Mouse (Mus musculus): ENCODE measurements around the gene Kdm2b. TPM values are rescaled to one million over a fixed set of nuclear protein-coding genes. Genes with fewer than 3 reads are reported as not detected.

Gene Kdm2b
- polyA plus RNA-seq, 1 experiment, result 2.1 TPM

DNA sequence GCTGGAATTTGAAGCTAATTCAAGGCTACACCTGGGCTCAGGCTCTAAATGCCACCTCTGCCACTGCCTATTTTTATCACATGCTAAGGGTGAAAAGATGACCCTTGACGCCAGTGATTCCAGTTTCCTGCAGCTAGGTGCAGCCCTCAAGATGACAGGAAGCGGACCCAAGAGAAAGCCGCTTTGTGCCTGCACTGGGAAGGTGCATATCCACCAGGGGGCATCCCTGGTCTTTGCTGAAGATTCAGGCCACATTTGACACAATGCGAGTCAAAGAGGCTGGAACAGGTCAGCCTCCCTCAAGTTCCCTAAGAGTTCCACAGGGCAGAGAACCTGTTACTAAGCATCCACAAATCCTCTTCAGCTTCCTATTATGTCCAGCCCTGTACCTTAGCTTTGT, 21.3 kb downstream of the Kdm2b start:
- no peaks in the 10 kb centered on the region for H3K27me3 ChIP-seq (ENCODE audit: control insufficient read depth)
- H3K36me3 ChIP-seq (ENCODE audit: control insufficient read depth), result no peaks in the 10 kb centered on the region
- peaks cover 25% of the 10 kb centered on the region for H3K4me1 ChIP-seq (ENCODE audit: control insufficient read depth)
- no peak overlapping the region for H3K4me3 ChIP-seq (replicated peaks)
- TF ChIP-seq TAL1 (IDR thresholded peaks at IDR 0.05; ENCODE audit: low read length), result no peak
- no peak for TF ChIP-seq GATA1 (IDR thresholded peaks at IDR 0.05; ENCODE audit: low read length)
- H3K9me3 ChIP-seq (ENCODE audit: control insufficient read depth, low read length), result no peaks in the 10 kb centered on the region

DNA sequence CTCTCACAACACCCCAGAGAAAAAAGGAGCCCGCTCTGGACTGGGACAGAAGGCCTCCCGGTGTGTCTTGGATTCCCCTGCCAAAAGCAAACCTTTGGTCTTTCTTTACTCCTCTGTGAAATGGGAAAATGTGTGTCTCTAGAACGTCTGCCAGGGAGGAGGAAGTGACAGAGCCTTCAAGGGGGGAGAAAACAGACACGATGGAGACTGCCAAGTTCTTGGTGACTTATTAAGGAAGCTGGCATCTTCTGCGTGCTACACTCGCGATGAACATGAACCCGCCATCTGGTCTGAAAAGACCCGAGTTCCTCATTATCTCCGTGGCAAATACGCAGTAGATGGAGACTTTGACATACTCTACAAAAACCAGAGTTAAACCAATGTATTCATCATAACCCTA, 24.2 kb downstream of the Kdm2b start:
- TF ChIP-seq GATA1 (IDR thresholded peaks at IDR 0.05; ENCODE audit: low read length), result no peak
- TF ChIP-seq TAL1 (IDR thresholded peaks at IDR 0.05; ENCODE audit: low read length), result no peak
- Histone ChIP-seq H3K36me3 (ENCODE audit: control insufficient read depth) (no peaks in the 10 kb centered on the region), H3K4me1 (ENCODE audit: control insufficient read depth) (peaks cover 7% of the 10 kb centered on the region), H3K9me3 (ENCODE audit: control insufficient read depth, low read length) (no peaks in the 10 kb centered on the region), H3K27me3 (ENCODE audit: control insufficient read depth) (no peaks in the 10 kb centered on the region), H3K4me3 (replicated peaks) (no peak overlapping the region)

DNA sequence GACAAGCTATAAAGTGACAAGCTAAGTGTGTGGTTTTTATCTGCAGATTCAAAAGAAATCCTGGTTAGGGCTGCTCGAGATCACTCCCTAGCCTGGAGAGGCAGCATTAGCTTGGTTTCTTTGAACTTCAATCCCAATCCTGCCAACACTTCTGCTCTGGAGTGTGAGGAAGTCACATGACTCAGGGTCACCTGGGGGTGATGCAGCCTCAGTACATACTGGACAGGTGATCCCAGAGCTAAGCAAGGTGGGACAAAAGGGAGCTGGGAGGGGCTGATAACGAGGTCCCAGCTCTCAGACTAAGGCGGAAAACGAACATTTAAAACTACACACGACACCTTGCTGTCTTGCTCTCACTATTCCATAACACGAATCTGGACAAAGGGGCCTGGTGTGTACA, 24.8 kb downstream of the Kdm2b start:
- peaks cover 5% of the 10 kb centered on the region for H3K4me1 ChIP-seq (ENCODE audit: control insufficient read depth)
- TF ChIP-seq TAL1 (IDR thresholded peaks at IDR 0.05; ENCODE audit: low read length) (no peak), GATA1 (IDR thresholded peaks at IDR 0.05; ENCODE audit: low read length) (no peak)
- H3K36me3 ChIP-seq (ENCODE audit: control insufficient read depth), result no peaks in the 10 kb centered on the region

DNA sequence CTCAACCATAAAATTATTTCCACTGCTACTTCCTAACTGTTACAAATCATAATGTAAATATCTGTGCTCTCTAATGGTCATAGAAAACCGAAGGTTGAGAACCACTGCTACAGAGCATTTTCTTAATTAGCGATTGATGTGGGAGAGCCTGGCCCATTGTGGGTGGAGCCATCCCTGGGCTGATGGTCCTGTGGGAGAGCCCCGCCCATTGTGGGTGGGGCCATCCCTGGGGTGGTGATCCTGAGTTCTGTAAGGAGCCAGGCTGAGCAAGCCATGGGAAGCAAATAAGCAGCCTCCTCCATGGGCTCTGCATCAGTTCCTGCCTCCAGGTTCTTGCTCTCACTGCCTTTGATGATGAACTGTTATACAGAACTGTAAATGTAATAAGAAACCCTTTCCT, 27.7 kb downstream of the Kdm2b start:
- Histone ChIP-seq H3K9me3 (ENCODE audit: control insufficient read depth, low read length) (no peaks in the 10 kb centered on the region), H3K27me3 (ENCODE audit: control insufficient read depth) (no peaks in the 10 kb centered on the region), H3K4me1 (ENCODE audit: control insufficient read depth) (peaks cover 2% of the 10 kb centered on the region), H3K36me3 (ENCODE audit: control insufficient read depth) (no peaks in the 10 kb centered on the region), H3K4me3 (replicated peaks) (no peak overlapping the region)
- TF ChIP-seq GATA1 (IDR thresholded peaks at IDR 0.05; ENCODE audit: low read length), result no peak

More for the DNA sequence above, 24.8 kb downstream of the Kdm2b start:
- Histone ChIP-seq H3K9me3 (ENCODE audit: control insufficient read depth, low read length) (no peaks in the 10 kb centered on the region), H3K27me3 (ENCODE audit: control insufficient read depth) (no peaks in the 10 kb centered on the region), H3K4me3 (replicated peaks) (no peak overlapping the region)

DNA sequence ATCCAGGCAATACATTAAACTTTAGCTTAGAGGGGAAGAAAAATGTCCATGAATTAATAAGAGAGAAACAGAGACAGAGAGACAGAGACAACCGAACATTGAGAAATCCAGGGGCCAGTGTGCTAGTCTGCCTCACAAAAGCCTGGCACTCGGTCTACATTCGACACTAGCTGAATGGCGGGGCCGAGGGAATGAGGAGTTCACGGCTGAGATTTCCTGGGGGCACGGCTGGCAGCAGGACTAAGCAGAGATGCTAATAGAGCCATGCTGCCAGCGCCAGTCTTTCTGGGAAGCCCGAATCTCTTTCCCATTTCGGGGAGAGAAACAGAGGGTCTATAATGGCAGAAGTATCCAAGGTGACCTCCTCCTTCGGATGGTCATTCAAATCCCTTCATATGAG, 30.2 kb downstream of the Kdm2b start:
- Histone ChIP-seq H3K9me3 (ENCODE audit: control insufficient read depth, low read length) (no peaks in the 10 kb centered on the region), H3K27me3 (ENCODE audit: control insufficient read depth) (peaks cover 6% of the 10 kb centered on the region), H3K36me3 (ENCODE audit: control insufficient read depth) (no peaks in the 10 kb centered on the region), H3K4me1 (ENCODE audit: control insufficient read depth) (peaks cover 2% of the 10 kb centered on the region), H3K4me3 (replicated peaks) (no peak overlapping the region)
- TF ChIP-seq GATA1 (IDR thresholded peaks at IDR 0.05; ENCODE audit: low read length) (no peak), TAL1 (IDR thresholded peaks at IDR 0.05; ENCODE audit: low read length) (no peak)

DNA sequence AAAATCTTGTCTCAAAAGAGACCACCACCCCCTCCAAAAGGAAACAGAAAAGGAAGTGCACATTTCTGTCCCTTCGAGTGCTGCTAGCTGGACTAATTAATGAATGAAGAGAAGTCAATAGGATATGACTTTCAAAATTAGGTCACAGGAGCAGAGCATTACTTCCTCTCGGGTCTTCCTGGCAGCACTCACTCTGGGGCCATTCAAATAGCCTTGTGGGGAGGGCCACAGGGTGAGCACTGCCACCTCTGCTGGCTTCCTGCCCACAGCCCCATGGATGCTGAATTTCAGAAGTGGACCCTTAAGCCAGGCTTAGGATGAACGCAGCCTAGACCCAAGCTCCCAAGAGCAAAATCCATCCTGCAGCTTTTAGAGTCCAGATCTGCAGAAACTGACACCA, 33.6 kb downstream of the Kdm2b start:
- no peaks in the 10 kb centered on the region; the same call in 1 of the 2 replicates for H3K9me3 ChIP-seq (ENCODE audit: control insufficient read depth, low read length)
- TF ChIP-seq GATA1 (IDR thresholded peaks at IDR 0.05; ENCODE audit: low read length), result no peak
- TF ChIP-seq TAL1 (IDR thresholded peaks at IDR 0.05; ENCODE audit: low read length), result no peak
- H3K36me3 ChIP-seq (ENCODE audit: control insufficient read depth), result no peaks in the 10 kb centered on the region
- H3K27me3 ChIP-seq (ENCODE audit: control insufficient read depth), result peaks cover 39% of the 10 kb centered on the region
- H3K4me1 ChIP-seq (ENCODE audit: control insufficient read depth), result peaks cover 10% of the 10 kb centered on the region
- no peak overlapping the region for H3K4me3 ChIP-seq (replicated peaks)

DNA sequence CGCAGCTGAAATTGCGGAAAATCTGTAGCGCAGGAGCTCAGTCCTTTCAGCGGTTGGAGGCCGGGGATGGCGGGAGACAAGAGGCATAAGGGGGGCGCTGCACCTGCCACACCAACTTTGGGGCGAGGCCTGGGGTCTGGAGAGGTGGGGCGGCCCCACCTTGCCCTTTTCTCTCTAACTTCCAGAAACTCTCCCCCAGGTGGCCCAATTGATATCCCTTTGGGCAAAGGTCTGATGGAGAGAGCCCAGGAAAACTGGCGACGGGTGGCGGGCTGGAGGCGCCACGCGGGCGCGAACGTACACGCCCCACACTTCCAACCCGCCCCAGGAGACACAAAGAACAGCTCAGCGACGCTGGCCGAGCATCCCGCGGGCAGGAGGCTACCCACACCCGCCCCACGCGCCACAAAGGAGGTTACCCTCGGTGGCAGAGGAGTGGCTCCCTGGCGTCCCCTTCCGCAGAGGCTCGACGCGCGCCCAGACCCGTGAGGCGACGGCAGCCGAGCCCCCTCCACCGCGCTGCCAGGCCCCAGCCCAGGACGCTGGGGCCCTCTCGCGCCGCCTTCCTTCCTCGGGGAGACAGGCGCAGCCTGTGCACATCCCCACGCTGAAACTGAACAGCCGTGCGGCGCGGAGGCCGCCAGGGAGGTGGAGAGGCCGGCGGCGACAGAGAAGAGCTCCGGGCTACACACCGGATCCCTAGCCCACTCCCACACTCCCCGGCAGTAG, 37.5 kb downstream of the Kdm2b start:
- Histone ChIP-seq H3K27me3 (ENCODE audit: control insufficient read depth) (peaks cover 55% of the 10 kb centered on the region), H3K4me3 (replicated peaks) (peak overlapping the region; percentile 18), H3K9me3 (ENCODE audit: control insufficient read depth, low read length) (no peaks in the 10 kb centered on the region; the same call in 1 of the 2 replicates), H3K4me1 (ENCODE audit: control insufficient read depth) (peaks cover 10% of the 10 kb centered on the region), H3K36me3 (ENCODE audit: control insufficient read depth) (no peaks in the 10 kb centered on the region)
- TF ChIP-seq TAL1 (IDR thresholded peaks at IDR 0.05; ENCODE audit: low read length), result no peak
- no peak for TF ChIP-seq GATA1 (IDR thresholded peaks at IDR 0.05; ENCODE audit: low read length)

DNA sequence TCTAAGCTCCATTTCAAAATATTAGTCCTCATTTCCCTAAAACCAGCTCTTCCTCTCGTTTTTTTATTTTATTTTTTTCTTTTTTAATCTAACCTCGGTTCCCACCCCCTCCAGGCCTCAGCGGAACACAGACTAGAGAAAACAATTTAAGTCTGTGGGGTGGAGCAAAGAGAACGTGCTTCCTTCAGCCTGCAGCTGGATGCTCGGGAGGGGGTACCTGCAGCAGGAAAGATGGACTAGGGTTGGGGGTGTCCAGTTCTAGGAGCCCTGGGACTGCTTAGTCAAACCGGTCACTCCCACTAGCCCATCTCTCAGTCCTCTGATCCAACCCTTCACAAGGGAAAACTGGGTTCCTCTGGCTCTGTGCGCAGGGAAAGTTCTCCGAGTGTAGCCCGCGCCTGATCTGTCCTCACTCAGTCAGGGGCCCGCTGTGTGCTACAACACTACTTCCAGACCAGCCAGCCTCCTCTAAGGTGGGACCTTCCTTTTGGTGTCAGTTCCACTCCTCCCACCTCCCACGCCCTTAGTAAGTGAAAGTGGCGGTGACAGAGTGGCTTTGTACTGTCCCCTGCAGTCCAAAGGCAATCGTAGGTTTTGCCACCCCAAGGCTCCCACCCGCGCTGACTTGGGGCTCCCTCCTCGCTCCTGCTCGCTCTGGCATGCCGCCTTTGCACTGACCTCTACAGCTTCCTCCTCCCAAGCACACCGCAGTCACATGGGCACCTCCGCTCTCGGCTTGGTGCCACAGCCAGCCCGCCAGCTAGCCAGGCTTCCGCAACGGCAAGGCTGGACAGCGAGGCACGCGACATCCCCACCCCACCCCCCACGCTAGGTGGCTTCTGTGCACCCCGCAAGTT, 38.3 kb downstream of the Kdm2b start:
- H3K4me3 ChIP-seq (replicated peaks), result peak overlapping the region; percentile 20
- TF ChIP-seq TAL1 (IDR thresholded peaks at IDR 0.05; ENCODE audit: low read length) (no peak), GATA1 (IDR thresholded peaks at IDR 0.05; ENCODE audit: low read length) (no peak)
- no peaks in the 10 kb centered on the region; the same call in 1 of the 2 replicates for H3K9me3 ChIP-seq (ENCODE audit: control insufficient read depth, low read length)
- peaks cover 55% of the 10 kb centered on the region for H3K27me3 ChIP-seq (ENCODE audit: control insufficient read depth)
- H3K36me3 ChIP-seq (ENCODE audit: control insufficient read depth), result no peaks in the 10 kb centered on the region
- peaks cover 10% of the 10 kb centered on the region for H3K4me1 ChIP-seq (ENCODE audit: control insufficient read depth)

DNA sequence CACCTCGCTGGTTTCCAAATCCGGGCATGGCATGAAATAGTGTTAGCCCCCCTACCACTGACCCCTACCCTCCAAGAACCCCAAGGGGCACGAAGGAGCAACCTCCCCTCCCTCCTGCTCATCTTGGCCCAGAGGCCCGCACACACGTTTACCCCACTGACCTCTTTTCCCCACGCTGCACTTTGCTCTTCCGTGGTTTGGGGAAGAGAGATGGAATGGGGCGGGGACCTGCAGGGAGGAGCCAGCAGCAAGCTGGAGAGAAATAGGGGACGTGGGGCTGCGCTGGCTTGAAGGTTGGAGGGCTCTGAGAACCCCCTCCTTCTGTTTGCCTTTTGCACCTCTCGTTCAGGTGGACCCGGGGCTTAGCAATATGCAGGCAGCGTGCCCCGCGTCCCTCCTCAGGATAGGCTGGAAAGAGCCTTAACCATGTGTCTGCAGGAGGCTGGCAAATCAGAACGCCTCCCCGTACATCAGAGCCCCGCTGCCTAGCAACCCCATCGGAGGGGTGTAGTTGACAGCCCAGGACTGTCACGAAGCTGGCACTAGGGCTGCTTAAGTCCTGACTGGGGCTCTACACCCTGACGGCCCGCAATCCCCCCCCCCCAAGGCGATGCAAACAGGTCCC, 39.2 kb downstream of the Kdm2b start:
- TF ChIP-seq GATA1 (IDR thresholded peaks at IDR 0.05; ENCODE audit: low read length) (no peak), TAL1 (IDR thresholded peaks at IDR 0.05; ENCODE audit: low read length) (no peak)
- Histone ChIP-seq H3K4me1 (ENCODE audit: control insufficient read depth) (peaks cover 10% of the 10 kb centered on the region), H3K4me3 (replicated peaks) (no peak overlapping the region), H3K27me3 (ENCODE audit: control insufficient read depth) (peaks cover 55% of the 10 kb centered on the region), H3K9me3 (ENCODE audit: control insufficient read depth, low read length) (no peaks in the 10 kb centered on the region; the same call in 1 of the 2 replicates), H3K36me3 (ENCODE audit: control insufficient read depth) (no peaks in the 10 kb centered on the region)

All from erythroblast, embryonic 14.5 days (primary cell).